ENCODE assay signal across 9 mouse cellular contexts in the genomic region with DNA sequence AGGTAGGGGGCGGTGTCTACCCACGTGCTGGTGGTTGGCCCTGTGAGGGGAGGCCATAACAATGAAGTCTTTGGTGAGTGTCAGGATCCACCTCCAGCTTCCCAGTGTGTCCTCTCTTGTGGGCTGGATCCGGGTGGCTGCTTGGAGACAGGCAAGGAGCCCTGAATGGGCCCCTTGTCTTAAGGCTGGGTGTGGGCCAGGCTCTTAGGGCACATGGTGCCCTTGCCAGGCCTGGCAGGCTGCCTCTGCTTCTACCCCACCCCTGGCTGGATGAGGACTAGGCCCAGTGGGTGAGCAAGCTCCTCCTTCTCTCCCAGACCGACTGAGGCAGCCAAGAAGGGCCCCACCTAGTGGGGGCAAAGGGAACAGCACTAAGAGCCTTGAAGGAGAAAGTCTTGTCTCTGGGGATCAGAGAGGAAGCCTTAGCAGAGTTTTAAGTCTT. TPM values are rescaled to one million over a fixed set of nuclear protein-coding genes. Genes with fewer than 3 reads are reported as not detected.
DNase-seq lines count a peak whose midpoint lies in the region; ATAC-seq and TF ChIP-seq lines count a peak whose summit lies in the region.
"Had no signal": no experiment of that assay in that cellular context is flagged by ENCODE, and none has a peak within 500 bp of the region (broad histone marks: within the 10 kb centered on the region; RNA-seq: fewer than 3 reads in every experiment).

No protein-coding gene starts in this region.

- H3K27me3 ChIP-seq in forebrain, embryonic 10.5 days (ENCODE audit: poor library complexity, severe bottlenecking): no peaks in the 10 kb centered on the region
- H3K27me3 ChIP-seq in heart, embryonic 15.5 days: no peaks in the 10 kb centered on the region
- H3K27me3 ChIP-seq in liver, embryonic 14.5 days (ENCODE audit: control insufficient read depth, insufficient read depth, low read length): no peaks in the 10 kb centered on the region
- H3K27me3 ChIP-seq in neural tube, embryonic 12.5 days (replicated peaks): no peaks in the 10 kb centered on the region

- TF ChIP-seq CTCF in liver, embryonic 14.5 days (IDR thresholded peaks at IDR 0.05; ENCODE audit: low read depth): peak; percentile 98

- ATAC-seq in heart, embryonic 15.5 days (replicated peaks; ENCODE audit: insufficient number of reproducible peaks, insufficient read depth, low FRiP score, low read depth): peak; percentile 70
- ATAC-seq in liver, embryonic 14.5 days (ENCODE audit: insufficient read depth): peak; percentile 61
- peak; percentile 62 for ATAC-seq in neural tube, embryonic 12.5 days (ENCODE audit: low FRiP score, low read depth)

- no peaks in the 10 kb centered on the region for H3K9me3 ChIP-seq in forebrain, embryonic 10.5 days
- H3K9me3 ChIP-seq in heart, embryonic 15.5 days (replicated peaks): no peaks in the 10 kb centered on the region
- H3K9me3 ChIP-seq in liver, embryonic 14.5 days (ENCODE audit: control insufficient read depth, low read length): no peaks in the 10 kb centered on the region
- H3K9me3 ChIP-seq in neural tube, embryonic 12.5 days: no peaks in the 10 kb centered on the region

- H3K27ac ChIP-seq in forebrain, embryonic 10.5 days: no peak overlapping the region
- no peak overlapping the region; the same call in 1 of the 2 replicates for H3K27ac ChIP-seq in heart, embryonic 15.5 days
- no peak overlapping the region for H3K27ac ChIP-seq in liver, embryonic 14.5 days
- H3K27ac ChIP-seq in neural tube, embryonic 12.5 days: no peak overlapping the region

- WGBS in forebrain, embryonic 10.5 days: 29% methylated on average over 4 of the region's 4 CpGs
- WGBS in heart, embryonic 15.5 days: 52% methylated on average over 4 of the region's 4 CpGs
- WGBS in liver, embryonic 14.5 days (ENCODE audit: insufficient replicate concordance): 41% methylated on average over 4 of the region's 4 CpGs
- 27% methylated on average over 4 of the region's 4 CpGs for WGBS in neural tube, embryonic 12.5 days

- TF ChIP-seq EP300 in liver, embryonic 14.5 days (IDR thresholded peaks at IDR 0.05; ENCODE audit: low read depth): no peak

- H3K9ac ChIP-seq in heart, embryonic 15.5 days: no peak overlapping the region
- no peak overlapping the region for H3K9ac ChIP-seq in liver, embryonic 14.5 days (replicated peaks)
- no peak overlapping the region for H3K9ac ChIP-seq in neural tube, embryonic 12.5 days

- H3K4me1 ChIP-seq in forebrain, embryonic 10.5 days: peaks cover 8% of the 10 kb centered on the region; the same call in 1 of the 2 replicates
- H3K4me1 ChIP-seq in heart, embryonic 15.5 days (replicated peaks): peaks cover 47% of the 10 kb centered on the region
- no peaks in the 10 kb centered on the region for H3K4me1 ChIP-seq in liver, embryonic 14.5 days (replicated peaks; ENCODE audit: control insufficient read depth in 2 of 2, insufficient read depth in 2 of 2, low read length in 1 of 2)
- 0 out of 2 replicates have a peak, but pooled peaks cover 5% of the 10 kb centered on the region for H3K4me1 ChIP-seq in neural tube, embryonic 12.5 days

- peak; percentile 69 to 80 for DNase-seq in CD8-positive naive resting alpha-beta T cell, adult 2 months (ENCODE audit: low read depth in 2 of 2, low spot score in 2 of 2)
- DNase-seq in brain, embryonic 18.5 days (ENCODE audit: low read depth, low spot score): peak; percentile 79
- peak; percentile 73 for DNase-seq in forebrain, embryonic 10.5 days (ENCODE audit: extremely low spot score, low spot score)
- peak; percentile 91 for DNase-seq in kidney, postnatal 14 days
- peak; percentile 68 to 75 (median 73) for DNase-seq in liver, embryonic 14.5 days (ENCODE audit: low read depth in 3 of 3, low spot score in 3 of 3)
- peak; percentile 89 for DNase-seq in telencephalon, adult 2 months (ENCODE audit: low read depth, low spot score)

- H3K4me2 ChIP-seq in heart, embryonic 15.5 days: no peak overlapping the region
- H3K4me2 ChIP-seq in liver, embryonic 14.5 days (ENCODE audit: low read depth): no peak overlapping the region
- no peak overlapping the region for H3K4me2 ChIP-seq in neural tube, embryonic 12.5 days (replicated peaks)

- H3K4me3 ChIP-seq in forebrain, embryonic 10.5 days: no peak overlapping the region
- H3K4me3 ChIP-seq in heart, embryonic 15.5 days: no peak overlapping the region
- no peak overlapping the region for H3K4me3 ChIP-seq in liver, embryonic 14.5 days (ENCODE audit: insufficient read depth in 1 of 2, low read depth in 2 of 2, low read length in 2 of 2)
- no peak overlapping the region for H3K4me3 ChIP-seq in neural tube, embryonic 12.5 days
- H3K4me3 ChIP-seq: erythroblast, embryonic 14.5 days had no signal

- H3K36me3 ChIP-seq in forebrain, embryonic 10.5 days (replicated peaks): peaks cover 49% of the 10 kb centered on the region
- H3K36me3 ChIP-seq in heart, embryonic 15.5 days: peaks cover 17% of the 10 kb centered on the region
- peaks cover 33% of the 10 kb centered on the region for H3K36me3 ChIP-seq in liver, embryonic 14.5 days (replicated peaks; ENCODE audit: control insufficient read depth, insufficient read depth, low read depth)
- peaks cover 32% of the 10 kb centered on the region for H3K36me3 ChIP-seq in neural tube, embryonic 12.5 days

RNA-seq across cellular contexts. Expression of a gene that starts 14.5 kb away (rescaled TPM):
- polyA plus RNA-seq in forebrain, embryonic 10.5 days (2016; fragmentation: Nextera tagmentation; extraction: Ambion mirVana): 71.0 and 72.0 TPM in 2 replicates
- 130 and 164 TPM in 2 replicates for polyA plus RNA-seq in heart, embryonic 15.5 days (2015; fragmentation: Nextera tagmentation; extraction: Ambion mirVana)
- polyA plus RNA-seq in liver, embryonic 14.5 days (2012; rRNA removed): 23.0 and 26.8 TPM in 2 replicates
- polyA plus RNA-seq in liver, embryonic 14.5 days (2014; fragmentation: Nextera tagmentation; extraction: Ambion mirVana): 49.7 and 62.2 TPM in 2 replicates
- polyA plus RNA-seq in neural tube, embryonic 12.5 days (2016; fragmentation: Nextera tagmentation; extraction: Ambion mirVana): 68.4 and 68.7 TPM in 2 replicates

RNA-seq across cellular contexts. Expression of a gene that starts 18.6 kb away (rescaled TPM):
- 2.9 and 5.1 TPM in 2 replicates for polyA plus RNA-seq in forebrain, embryonic 10.5 days (2016; fragmentation: Nextera tagmentation; extraction: Ambion mirVana)
- 1.2 and 1.6 TPM in 2 replicates for polyA plus RNA-seq in heart, embryonic 15.5 days (2015; fragmentation: Nextera tagmentation; extraction: Ambion mirVana)
- polyA plus RNA-seq in liver, embryonic 14.5 days (2012; rRNA removed): 0.96 and 1.2 TPM in 2 replicates
- polyA plus RNA-seq in liver, embryonic 14.5 days (2014; fragmentation: Nextera tagmentation; extraction: Ambion mirVana): 0.03 and 0.05 TPM in 2 replicates
- 16.4 and 21.8 TPM in 2 replicates for polyA plus RNA-seq in neural tube, embryonic 12.5 days (2016; fragmentation: Nextera tagmentation; extraction: Ambion mirVana)

RNA-seq across cellular contexts. Expression of a gene that starts 18.7 kb away (rescaled TPM):
- polyA plus RNA-seq in forebrain, embryonic 10.5 days (2016; fragmentation: Nextera tagmentation; extraction: Ambion mirVana): 47.5 and 49.2 TPM in 2 replicates
- polyA plus RNA-seq in heart, embryonic 15.5 days (2015; fragmentation: Nextera tagmentation; extraction: Ambion mirVana): 21.1 and 25.5 TPM in 2 replicates
- 22.8 and 23.1 TPM in 2 replicates for polyA plus RNA-seq in liver, embryonic 14.5 days (2012; rRNA removed)
- polyA plus RNA-seq in liver, embryonic 14.5 days (2014; fragmentation: Nextera tagmentation; extraction: Ambion mirVana): 25.5 and 27.0 TPM in 2 replicates
- 61.5 TPM in 2 replicates for polyA plus RNA-seq in neural tube, embryonic 12.5 days (2016; fragmentation: Nextera tagmentation; extraction: Ambion mirVana)

RNA-seq across cellular contexts. Expression of a gene that starts 27.5 kb away (rescaled TPM):
- 10.0 and 11.5 TPM in 2 replicates for polyA plus RNA-seq in forebrain, embryonic 10.5 days (2016; fragmentation: Nextera tagmentation; extraction: Ambion mirVana)
- 5.3 and 7.6 TPM in 2 replicates for polyA plus RNA-seq in heart, embryonic 15.5 days (2015; fragmentation: Nextera tagmentation; extraction: Ambion mirVana)
- polyA plus RNA-seq in liver, embryonic 14.5 days (2012; rRNA removed): 12.2 and 13.3 TPM in 2 replicates
- 5.1 and 6.4 TPM in 2 replicates for polyA plus RNA-seq in liver, embryonic 14.5 days (2014; fragmentation: Nextera tagmentation; extraction: Ambion mirVana)
- polyA plus RNA-seq in neural tube, embryonic 12.5 days (2016; fragmentation: Nextera tagmentation; extraction: Ambion mirVana): 11.3 and 15.4 TPM in 2 replicates

RNA-seq across cellular contexts. Expression of a gene that starts 27.6 kb away (rescaled TPM):
- polyA plus RNA-seq in forebrain, embryonic 10.5 days (2016; fragmentation: Nextera tagmentation; extraction: Ambion mirVana): 12.9 and 14.8 TPM in 2 replicates
- 7.8 and 11.4 TPM in 2 replicates for polyA plus RNA-seq in heart, embryonic 15.5 days (2015; fragmentation: Nextera tagmentation; extraction: Ambion mirVana)
- 2.2 and 3.1 TPM in 2 replicates for polyA plus RNA-seq in liver, embryonic 14.5 days (2012; rRNA removed)
- polyA plus RNA-seq in liver, embryonic 14.5 days (2014; fragmentation: Nextera tagmentation; extraction: Ambion mirVana): 2.1 and 2.4 TPM in 2 replicates
- 12.2 and 16.6 TPM in 2 replicates for polyA plus RNA-seq in neural tube, embryonic 12.5 days (2016; fragmentation: Nextera tagmentation; extraction: Ambion mirVana)
